Mouse (Mus musculus): ENCODE measurements around the gene Rnd1. TPM values are rescaled to one million over a fixed set of nuclear protein-coding genes. Genes with fewer than 3 reads are reported as not detected.
A peak's percentile ranks its signal among the peaks of the same experiment; 100 is the strongest.

Rnd1 gene
- total RNA-seq, 2 experiments from 2014 or later: 1.1 to 3.3 TPM

DNA sequence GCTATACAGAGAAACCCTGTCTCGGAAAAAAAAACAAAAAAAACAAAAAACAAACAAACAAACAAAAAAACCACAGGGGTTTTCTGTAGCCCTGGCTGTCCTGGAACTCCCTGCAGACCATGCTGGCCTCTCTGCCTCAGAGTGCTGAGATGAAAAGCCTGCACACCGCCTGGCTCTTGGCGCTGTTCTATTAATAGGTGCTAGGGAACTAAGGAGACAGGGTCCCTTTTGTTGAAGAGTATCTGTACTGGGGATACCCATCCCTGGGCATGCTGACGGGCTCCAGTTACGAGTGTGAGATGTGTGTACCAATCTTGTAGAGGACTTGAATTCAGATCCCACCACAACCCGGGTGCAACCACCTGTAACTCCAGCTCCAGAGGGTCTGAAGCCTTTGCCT lies 61.5 kb downstream of the Rnd1 start:
- no peak for ATAC-seq (replicated peaks; ENCODE audit: poor library complexity)

DNA sequence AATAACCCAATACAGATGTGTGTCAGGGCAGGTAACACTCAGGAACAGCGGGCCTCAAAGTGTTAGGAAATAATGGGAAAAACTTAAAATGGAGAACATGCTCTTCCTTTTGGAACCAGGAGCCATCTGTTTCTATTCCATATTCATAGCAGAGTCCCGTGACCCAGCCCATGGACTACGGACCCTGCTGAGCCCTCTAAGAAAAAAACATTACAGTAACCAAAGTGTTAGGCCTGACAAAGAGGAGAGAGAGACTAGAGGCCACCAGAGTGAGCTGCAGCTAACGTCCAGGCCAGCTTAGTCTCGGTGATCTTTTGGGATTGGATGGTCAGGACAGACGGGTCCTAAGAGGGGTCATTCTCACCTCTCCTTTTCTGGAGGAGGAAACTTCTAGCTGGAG lies 62.3 kb downstream of the Rnd1 start:
- ATAC-seq (replicated peaks; ENCODE audit: poor library complexity): no peak

DNA sequence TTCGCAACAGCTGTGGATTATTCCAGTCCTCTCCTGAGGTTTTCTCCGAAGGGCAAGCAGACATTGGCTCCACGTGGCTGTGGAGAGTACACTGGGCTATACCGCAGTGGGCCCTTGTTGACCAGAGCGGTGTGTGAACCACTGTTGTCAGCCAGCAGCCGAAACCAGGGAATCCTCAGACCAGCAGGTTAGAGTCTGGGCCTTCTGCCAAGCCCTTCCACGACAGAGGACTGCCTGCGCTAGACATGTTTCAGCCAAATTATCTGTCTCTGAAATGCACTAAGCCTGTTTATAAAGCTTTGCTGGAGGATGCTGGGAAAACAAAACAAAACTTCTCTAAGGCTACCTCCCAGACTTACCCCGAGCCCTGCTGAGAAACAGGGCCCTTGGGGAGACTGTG lies 62.7 kb downstream of the Rnd1 start:
- peak; percentile 62 for ATAC-seq (replicated peaks; ENCODE audit: poor library complexity)

Other genes starting within 250 kb of the Rnd1 start
- gene Olfr282, start 246.2 kb downstream of the Rnd1 start, total RNA-seq (2015): not detected in 2 replicates
- not detected in 2 replicates for gene Olfr282, start 246.2 kb downstream of the Rnd1 start, total RNA-seq (2017)
- gene Olfr281, start 224.9 kb downstream of the Rnd1 start, total RNA-seq (2015): not detected in 2 replicates
- not detected in 2 replicates for gene Olfr281, start 224.9 kb downstream of the Rnd1 start, total RNA-seq (2017)
- gene OR5BS1P, start 207.6 kb downstream of the Rnd1 start, total RNA-seq (2015): not detected in 2 replicates
- not detected in 2 replicates for gene OR5BS1P, start 207.6 kb downstream of the Rnd1 start, total RNA-seq (2017)
- not detected in 2 replicates for gene Lalba, start 194.7 kb downstream of the Rnd1 start, total RNA-seq (2015)
- not detected in 2 replicates for gene Lalba, start 194.7 kb downstream of the Rnd1 start, total RNA-seq (2017)
- not detected in 2 replicates for gene Olfr279, start 185.1 kb downstream of the Rnd1 start, total RNA-seq (2015)
- not detected in 2 replicates for gene Olfr279, start 185.1 kb downstream of the Rnd1 start, total RNA-seq (2017)
- gene Kansl2, start 143.2 kb downstream of the Rnd1 start, total RNA-seq (2015): 65.7 and 68.6 TPM in 2 replicates
- 60.1 and 62.8 TPM in 2 replicates for gene Kansl2, start 143.2 kb downstream of the Rnd1 start, total RNA-seq (2017)
- gene Ccnt1, start 106.5 kb downstream of the Rnd1 start, total RNA-seq (2015): 47.1 and 57.8 TPM in 2 replicates
- 54.1 and 62.5 TPM in 2 replicates for gene Ccnt1, start 106.5 kb downstream of the Rnd1 start, total RNA-seq (2017)
- gene 4930415O20Rik, start 106.5 kb downstream of the Rnd1 start, total RNA-seq (2015): not detected in 2 replicates
- gene 4930415O20Rik, start 106.5 kb downstream of the Rnd1 start, total RNA-seq (2017): not detected in 2 replicates
- 2.2 and 3.1 TPM in 2 replicates for gene Adcy6, start 67.4 kb downstream of the Rnd1 start, total RNA-seq (2015)
- 6.7 and 7.7 TPM in 2 replicates for gene Adcy6, start 67.4 kb downstream of the Rnd1 start, total RNA-seq (2017)
- gene Cacnb3, start 46.6 kb downstream of the Rnd1 start, total RNA-seq (2015): not detected in 2 replicates
- gene Cacnb3, start 46.6 kb downstream of the Rnd1 start, total RNA-seq (2017): not detected in 2 replicates
- 22.1 and 25.0 TPM in 2 replicates for gene Ddx23, start 14.6 kb downstream of the Rnd1 start, total RNA-seq (2015)
- gene Ddx23, start 14.6 kb downstream of the Rnd1 start, total RNA-seq (2017): 88.0 and 121 TPM in 2 replicates
- not detected in 2 replicates for gene Ccdc65, start 30.7 kb upstream of the Rnd1 start, total RNA-seq (2015)
- not detected in 2 replicates for gene Ccdc65, start 30.7 kb upstream of the Rnd1 start, total RNA-seq (2017)
- gene Fkbp11, start 50.7 kb upstream of the Rnd1 start, total RNA-seq (2015): 45.2 and 50.0 TPM in 2 replicates
- gene Fkbp11, start 50.7 kb upstream of the Rnd1 start, total RNA-seq (2017): 35.5 and 62.3 TPM in 2 replicates
- 32.3 and 35.2 TPM in 2 replicates for gene Arf3, start 85.8 kb upstream of the Rnd1 start, total RNA-seq (2015)
- 32.2 and 36.9 TPM in 2 replicates for gene Arf3, start 85.8 kb upstream of the Rnd1 start, total RNA-seq (2017)
- gene Wnt10b, start 100.7 kb upstream of the Rnd1 start, total RNA-seq (2015): 0.22 TPM in 1 of 2 replicates, not detected in the other
- gene Wnt10b, start 100.7 kb upstream of the Rnd1 start, total RNA-seq (2017): 0.54 TPM in 1 of 2 replicates, not detected in the other
- gene Wnt1, start 112.4 kb upstream of the Rnd1 start, total RNA-seq (2015): not detected in 2 replicates
- gene Wnt1, start 112.4 kb upstream of the Rnd1 start, total RNA-seq (2017): not detected in 2 replicates
- gene Ddn, start 132.0 kb upstream of the Rnd1 start, total RNA-seq (2015): not detected in 2 replicates
- under 0.01 and 0.10 TPM in 2 replicates for gene Ddn, start 132.0 kb upstream of the Rnd1 start, total RNA-seq (2017)
- gene Prkag1, start 154.1 kb upstream of the Rnd1 start, total RNA-seq (2015): 38.4 and 50.6 TPM in 2 replicates
- gene Prkag1, start 154.1 kb upstream of the Rnd1 start, total RNA-seq (2017): 97.3 and 105 TPM in 2 replicates
- 38.5 and 43.3 TPM in 2 replicates for gene Kmt2d, start 193.7 kb upstream of the Rnd1 start, total RNA-seq (2015)
- gene Kmt2d, start 193.7 kb upstream of the Rnd1 start, total RNA-seq (2017): 18.6 and 29.0 TPM in 2 replicates
- 10.7 and 17.8 TPM in 2 replicates for gene Rhebl1, start 217.1 kb upstream of the Rnd1 start, total RNA-seq (2015)
- gene Rhebl1, start 217.1 kb upstream of the Rnd1 start, total RNA-seq (2017): 5.4 and 7.9 TPM in 2 replicates
- not detected in 2 replicates for gene Dhh, start 221.1 kb upstream of the Rnd1 start, total RNA-seq (2015)
- not detected in 2 replicates for gene Dhh, start 221.1 kb upstream of the Rnd1 start, total RNA-seq (2017)
- gene Lmbr1l, start 240.8 kb upstream of the Rnd1 start, total RNA-seq (2015): 5.2 and 5.6 TPM in 2 replicates
- 3.8 and 9.4 TPM in 2 replicates for gene Lmbr1l, start 240.8 kb upstream of the Rnd1 start, total RNA-seq (2017)

All from megakaryocyte progenitor cell, adult 5-6 weeks (primary cell).